Mouse (Mus musculus) cortical plate, adult 2 months (tissue): Measurements from ENCODE around the gene Gm20441. TPM values are rescaled to one million over a fixed set of nuclear protein-coding genes. Genes with fewer than 3 reads are reported as not detected.
A peak's percentile ranks its signal among the peaks of the same experiment; 100 is the strongest.

ENCODE experiments used
- H3K27ac ChIP-seq: fragments of 200-500 bp; 2 replicates; pipeline ENCODE4 v1.5.1; 2012; ENCODE audit warnings: low read length, control low read depth, inconsistent platforms; ENCODE audit not compliant: insufficient read depth
- H3K4me1 ChIP-seq: fragments of 200-500 bp; 2 replicates; pipeline ENCODE4 v1.6.1; 2011; ENCODE audit warnings: low read length; ENCODE audit not compliant: control insufficient read depth, insufficient read depth
- H3K4me3 ChIP-seq: fragments of 200-500 bp; 2 replicates; pipeline ENCODE4 v1.5.1; 2011; ENCODE audit warnings: mild to moderate bottlenecking, low read length, control low read depth; ENCODE audit not compliant: insufficient read depth
- CTCF ChIP-seq: fragments of 200-500 bp; IDR thresholded peaks from 2 replicates; pipeline ENCODE4 v1.5.1; 2011; ENCODE audit warnings: mild to moderate bottlenecking, control low read depth, low read length; ENCODE audit not compliant: insufficient read depth; ENCODE audit errors: extremely low read depth
- POLR2A ChIP-seq: fragments of 200-500 bp; IDR thresholded peaks from 2 replicates; pipeline ENCODE4 v1.6.1; 2011; ENCODE audit warnings: mild to moderate bottlenecking, low read length, control low read depth; ENCODE audit not compliant: insufficient read depth; ENCODE audit errors: extremely low read depth
- polyA plus RNA-seq: library from polyadenylated mRNA; depleted of rRNA; stranded (reverse); fragments of >200 nt; gene quantifications from 2 replicates; pipeline ENCODE4 v1.2.3, GENCODE M21; 2012; rRNA removed

Gm20441 gene
- polyA plus RNA-seq, 1 experiment, result not detected

DNA sequence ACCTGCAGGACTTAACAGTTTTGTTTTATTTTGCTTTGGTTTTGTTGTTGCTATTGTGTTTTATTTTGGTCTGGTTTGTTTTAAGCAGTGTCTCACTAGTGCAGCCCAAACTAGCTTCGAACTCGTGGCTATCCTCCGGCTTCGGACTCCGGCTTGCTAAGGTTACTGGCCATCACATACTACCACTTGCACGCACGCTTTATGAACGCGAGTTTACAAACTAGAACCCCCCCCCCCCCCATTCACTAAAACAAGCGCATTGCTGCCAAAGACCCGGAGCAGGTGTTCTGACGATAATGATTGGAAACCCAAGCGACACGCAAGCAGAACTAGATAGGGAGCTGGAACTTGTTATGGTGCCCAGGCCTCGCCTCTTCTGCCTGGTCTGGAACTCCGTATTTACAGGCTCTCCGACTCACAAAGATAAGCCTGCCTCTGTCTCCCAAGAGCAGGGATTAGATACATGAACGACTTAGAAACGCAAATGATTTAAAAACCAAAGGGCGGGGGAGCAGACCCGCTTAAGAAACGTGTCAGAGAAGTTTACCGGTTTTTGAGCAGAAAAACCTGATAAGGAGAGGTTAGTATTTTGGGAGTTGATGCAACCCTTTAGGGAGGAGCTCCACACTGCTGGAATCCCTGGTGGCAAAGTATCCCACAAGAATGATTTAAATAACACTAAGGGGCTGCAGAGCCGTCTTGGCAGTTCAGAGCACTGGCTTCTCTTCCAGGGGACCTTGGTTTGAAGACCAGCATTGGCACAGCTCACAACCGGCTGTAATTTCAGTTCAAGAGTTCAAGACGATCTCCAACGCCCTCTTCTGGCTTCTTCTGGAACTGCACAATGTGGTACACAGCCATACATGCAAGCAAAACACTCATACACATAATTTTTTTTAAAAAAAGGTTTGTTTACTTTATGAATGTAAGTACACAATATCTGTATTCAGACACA lies 16.0 kb downstream of the Gm20441 start:
- peak overlapping the region; percentile 86 for H3K4me3 ChIP-seq
- no peak overlapping the region for H3K27ac ChIP-seq
- H3K4me1 ChIP-seq, result peaks cover 2% of the 10 kb centered on the region
- TF ChIP-seq CTCF (peak; percentile 43), POLR2A (no peak)

DNA sequence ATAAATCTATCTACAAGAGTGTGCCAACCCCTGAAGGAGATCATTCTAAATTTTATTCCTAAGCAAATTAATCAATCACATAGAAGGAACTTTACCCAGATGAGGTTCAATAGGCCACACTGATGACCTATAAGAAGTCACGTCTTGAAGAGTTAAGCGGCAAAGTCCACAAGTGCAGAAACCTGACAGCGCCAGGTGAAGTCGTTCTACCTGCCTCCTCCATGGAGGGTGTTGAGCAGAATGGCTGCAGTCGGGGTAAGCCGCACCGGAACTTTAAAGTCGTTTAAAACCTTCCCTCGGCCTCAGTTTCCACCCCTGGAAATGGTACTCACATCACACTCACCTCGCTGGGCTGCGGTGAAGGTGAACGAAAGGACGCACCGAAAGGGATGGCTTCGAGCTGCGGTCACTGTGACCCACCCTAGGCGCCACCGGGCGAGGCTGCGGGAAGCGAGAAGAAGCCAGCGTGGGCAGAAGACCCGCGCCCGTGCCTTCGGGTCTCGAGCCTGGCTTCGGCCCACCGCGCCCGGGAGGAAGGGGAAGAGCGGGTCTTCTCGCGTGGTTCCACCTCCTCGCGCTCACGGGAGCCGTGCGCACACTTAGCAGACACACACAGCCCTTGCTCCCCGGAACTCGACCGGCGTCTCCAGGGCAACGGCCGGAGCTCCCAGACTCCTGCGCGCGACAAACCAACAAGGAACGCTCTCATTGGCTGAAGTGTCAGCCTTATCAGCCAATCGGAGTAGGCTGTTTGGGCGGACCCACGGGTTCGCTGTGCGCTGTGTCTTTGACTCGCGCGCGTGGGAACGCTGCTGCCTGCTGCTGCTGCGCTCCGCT lies 16.9 kb downstream of the Gm20441 start, which contains the start of gene Cabin1:
TSS of gene Cabin1 (minus strand) at position 660 of the 837 bp plus-strand sequence.
- TF ChIP-seq POLR2A (peak; percentile 91), CTCF (no peak)
- Histone ChIP-seq H3K4me3 (peak within 1 kb of the TSS; percentile 86), H3K4me1 (peaks cover 2% of the 10 kb centered on the region), H3K27ac (no peak within 1 kb of the TSS)

DNA sequence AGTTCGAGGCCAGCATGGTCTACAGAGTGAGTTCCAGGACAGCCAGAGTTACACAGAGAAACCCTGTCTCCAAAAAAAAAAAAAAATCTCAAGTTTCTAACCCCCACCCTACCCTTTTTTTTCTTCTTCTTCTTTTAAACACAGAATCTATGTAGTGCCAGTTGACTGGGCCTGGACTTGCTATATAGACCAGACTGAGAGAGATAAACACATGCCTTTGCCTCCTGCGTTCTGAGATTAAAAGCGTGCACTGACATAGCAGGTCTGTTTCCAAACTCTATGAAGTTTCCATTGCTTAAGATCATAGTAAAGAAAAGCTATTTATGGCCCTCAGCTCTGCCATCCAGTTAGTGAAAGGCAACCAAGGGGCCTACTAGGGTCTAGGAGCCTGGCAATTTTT lies 18.3 kb downstream of the Gm20441 start:
- no peak overlapping the region for H3K27ac ChIP-seq
- no peak overlapping the region for H3K4me3 ChIP-seq
- no peak for TF ChIP-seq POLR2A
- TF ChIP-seq CTCF, result no peak
- H3K4me1 ChIP-seq, result peaks cover 2% of the 10 kb centered on the region

DNA sequence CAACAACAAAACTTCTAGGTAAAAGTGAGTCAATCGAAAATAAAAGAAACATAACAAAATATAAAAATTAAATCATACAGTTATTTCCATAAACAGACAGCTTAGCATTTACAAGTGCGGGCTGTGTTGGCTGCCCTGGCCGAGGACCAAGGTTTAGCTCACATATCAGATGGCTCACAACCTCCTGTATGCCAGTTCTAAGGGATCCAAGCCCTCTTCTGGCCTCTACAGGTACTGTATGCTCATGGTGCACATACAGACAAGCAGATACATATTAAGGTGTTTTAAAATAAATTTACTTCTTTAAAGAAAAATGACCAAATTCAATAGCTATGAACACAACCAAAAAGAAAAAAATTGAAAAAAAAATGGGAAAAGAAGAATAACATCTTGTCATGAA lies 20.4 kb downstream of the Gm20441 start:
- TF ChIP-seq POLR2A (no peak), CTCF (no peak)
- Histone ChIP-seq H3K27ac (no peak overlapping the region), H3K4me1 (peaks cover 2% of the 10 kb centered on the region), H3K4me3 (no peak overlapping the region)

DNA sequence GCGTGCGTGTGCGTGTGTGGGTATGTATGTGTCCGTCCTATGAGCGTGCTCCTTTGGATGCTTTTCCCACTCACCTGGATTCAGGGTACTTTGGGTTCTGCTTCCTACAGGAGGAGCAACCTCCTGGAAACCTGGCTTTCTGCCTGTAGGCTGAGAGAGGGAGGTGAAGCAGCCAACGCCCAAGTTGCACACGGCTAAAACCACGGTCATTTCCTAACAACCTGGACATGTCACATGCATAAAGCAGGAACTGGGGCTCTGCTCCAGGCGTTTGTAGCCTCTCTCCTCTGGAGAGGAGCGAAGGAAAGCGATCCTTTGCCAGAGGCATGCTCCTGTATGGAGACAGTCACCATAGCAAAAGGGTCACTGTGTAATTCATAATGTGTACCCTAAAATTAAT lies 24.0 kb downstream of the Gm20441 start:
- TF ChIP-seq CTCF (no peak), POLR2A (no peak)
- no peak overlapping the region for H3K27ac ChIP-seq
- H3K4me3 ChIP-seq, result no peak overlapping the region
- no peaks in the 10 kb centered on the region for H3K4me1 ChIP-seq

DNA sequence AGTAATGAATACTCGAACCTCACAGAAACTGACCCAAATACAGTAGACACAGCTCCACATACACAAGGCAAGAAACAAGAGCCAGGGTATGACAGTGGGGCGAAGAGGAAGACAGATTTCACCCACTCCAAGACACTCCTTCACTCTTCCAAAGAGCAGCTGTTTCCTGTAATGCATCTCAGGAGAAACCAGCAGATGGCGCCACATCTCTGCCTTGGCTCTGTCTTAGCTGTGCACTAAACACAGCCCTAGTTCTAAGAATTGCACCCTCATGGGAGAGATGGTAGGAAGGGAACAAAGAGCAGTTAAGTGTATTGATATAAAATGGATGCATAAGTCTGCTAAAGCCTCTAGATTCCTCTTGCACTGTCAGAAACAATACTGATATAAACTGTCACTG lies 36.7 kb downstream of the Gm20441 start:
- Histone ChIP-seq H3K4me3 (no peak overlapping the region), H3K4me1 (no peaks in the 10 kb centered on the region; the same call in 1 of the 2 replicates), H3K27ac (0 out of 2 replicates have a peak overlapping the region, but pooled peaks have one; percentile 9)
- TF ChIP-seq CTCF (peak; percentile 97), POLR2A (no peak)

DNA sequence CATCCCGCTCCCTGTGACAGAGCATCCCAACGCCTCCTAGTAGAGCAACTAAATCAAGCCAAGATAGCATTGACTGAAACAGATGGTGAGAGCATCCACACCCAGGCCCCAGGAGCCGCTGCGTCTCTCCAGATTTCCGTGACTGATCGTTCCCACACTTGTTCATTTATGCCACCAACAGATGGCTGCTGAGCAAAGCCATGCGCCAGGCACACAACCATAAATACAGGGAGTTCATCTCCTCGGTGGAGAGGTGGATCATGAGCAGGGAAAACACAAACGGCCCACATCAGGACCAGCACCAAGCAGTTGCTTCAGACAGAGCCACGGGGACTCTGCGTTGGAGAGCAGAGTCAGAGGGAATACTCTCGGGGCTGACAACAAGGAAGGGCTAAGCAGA lies 37.4 kb downstream of the Gm20441 start:
- no peak for TF ChIP-seq POLR2A
- no peak for TF ChIP-seq CTCF
- Histone ChIP-seq H3K27ac (0 out of 2 replicates have a peak overlapping the region, but pooled peaks have one; percentile 9), H3K4me3 (no peak overlapping the region)

DNA sequence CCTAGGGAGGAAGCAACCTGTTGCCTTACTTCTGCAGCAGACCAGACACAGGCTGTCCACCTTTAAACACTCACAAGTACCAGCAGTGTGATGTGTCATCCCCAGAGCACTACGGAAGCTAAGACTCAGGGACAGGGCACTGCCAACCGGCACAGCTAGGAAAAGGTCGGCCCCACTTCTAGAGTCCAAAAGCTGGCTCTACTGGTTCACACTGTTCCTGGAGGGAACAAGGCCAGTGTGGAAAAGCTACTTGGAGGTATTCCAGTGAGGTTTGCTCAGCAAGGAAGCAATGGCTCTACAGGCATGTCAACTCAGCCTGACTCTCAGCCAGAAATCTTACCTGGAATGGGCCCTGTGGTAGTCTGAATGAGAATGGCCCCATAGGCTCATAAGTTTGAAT lies 39.9 kb downstream of the Gm20441 start:
- no peak for TF ChIP-seq POLR2A
- TF ChIP-seq CTCF, result no peak

More for the DNA sequence above, 37.4 kb downstream of the Gm20441 start:
- H3K4me1 ChIP-seq, result no peaks in the 10 kb centered on the region; the same call in 1 of the 2 replicates

DNA sequence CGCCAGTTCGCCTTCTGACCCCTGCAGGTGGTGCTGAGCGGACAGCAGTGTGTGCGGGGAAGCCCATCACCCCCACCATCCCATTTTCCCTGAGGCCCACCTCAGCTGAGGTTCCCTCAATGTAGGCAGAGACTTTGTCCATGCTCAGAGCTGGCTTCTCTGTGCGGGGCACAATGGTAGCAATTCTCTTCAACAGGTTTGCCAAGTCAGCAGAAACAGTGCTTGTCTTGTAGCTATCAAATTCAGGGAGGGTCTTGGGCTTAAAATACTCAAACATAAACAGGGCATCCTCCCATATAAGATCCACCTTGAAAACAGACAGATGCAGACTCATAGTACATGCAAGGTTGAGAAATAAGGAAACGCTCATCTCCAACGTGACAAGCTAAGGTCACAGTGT lies 55.3 kb downstream of the Gm20441 start:
- no peak for TF ChIP-seq POLR2A
- TF ChIP-seq CTCF, result no peak
- H3K4me1 ChIP-seq, result no peaks in the 10 kb centered on the region

More for the DNA sequence above, 39.9 kb downstream of the Gm20441 start:
- H3K4me3 ChIP-seq, result no peak overlapping the region
- no peaks in the 10 kb centered on the region; the same call in 1 of the 2 replicates for H3K4me1 ChIP-seq
- no peak overlapping the region for H3K27ac ChIP-seq

More for the DNA sequence above, 55.3 kb downstream of the Gm20441 start:
- Histone ChIP-seq H3K27ac (no peak overlapping the region), H3K4me3 (no peak overlapping the region)

Other genes starting within 250 kb of the Gm20441 start
- gene Lrrc75b, start 220.6 kb downstream of the Gm20441 start, polyA plus RNA-seq, result 8.9 and 9.9 TPM in 2 replicates
- gene Ggt1, start 219.3 kb downstream of the Gm20441 start, polyA plus RNA-seq, result 3.8 and 4.7 TPM in 2 replicates
- 4.9 and 5.8 TPM in 2 replicates for gene Ggt5, start 191.6 kb downstream of the Gm20441 start, polyA plus RNA-seq
- 8.9 and 10.9 TPM in 2 replicates for gene Susd2, start 136.9 kb downstream of the Gm20441 start, polyA plus RNA-seq
- gene Cabin1, start 16.6 kb downstream of the Gm20441 start, polyA plus RNA-seq, result 55.0 and 57.8 TPM in 2 replicates
- gene Ddt, start 7.5 kb downstream of the Gm20441 start, polyA plus RNA-seq, result 85.2 and 90.3 TPM in 2 replicates
- gene Gstt3, start 460 bp upstream of the Gm20441 start, polyA plus RNA-seq, result 4.1 and 4.7 TPM in 2 replicates
- gene Gstt1, start 17.6 kb upstream of the Gm20441 start, polyA plus RNA-seq, result 28.9 and 31.7 TPM in 2 replicates
- gene Gstt4, start 41.6 kb upstream of the Gm20441 start, polyA plus RNA-seq, result not detected in 2 replicates
- 15.6 and 17.1 TPM in 2 replicates for gene Gstt2, start 56.5 kb upstream of the Gm20441 start, polyA plus RNA-seq
- gene Mif, start 79.3 kb upstream of the Gm20441 start, polyA plus RNA-seq, result 1,035 and 1,146 TPM in 2 replicates
- gene Derl3, start 112.5 kb upstream of the Gm20441 start, polyA plus RNA-seq, result 4.5 and 5.9 TPM in 2 replicates
- gene Smarcb1, start 140.7 kb upstream of the Gm20441 start, polyA plus RNA-seq, result 71.5 and 73.1 TPM in 2 replicates
- 502 and 507 TPM in 2 replicates for gene Chchd10, start 152.2 kb upstream of the Gm20441 start, polyA plus RNA-seq
- 2.3 and 2.6 TPM in 2 replicates for gene Mmp11, start 155.5 kb upstream of the Gm20441 start, polyA plus RNA-seq
- 0.49 and 1.2 TPM in 2 replicates for gene Gm867, start 159.7 kb upstream of the Gm20441 start, polyA plus RNA-seq
- not detected in 2 replicates for gene Vpreb3, start 162.1 kb upstream of the Gm20441 start, polyA plus RNA-seq
- 0.06 and 0.08 TPM in 2 replicates for gene Gm5134, start 173.6 kb upstream of the Gm20441 start, polyA plus RNA-seq